Mouse (Mus musculus) bone marrow, adult 2 months (tissue): ENCODE measurements at regions not wholly inside any gene's neighbourhood (a gene's known extent, or its start where the extent isn't known, plus 50 kb on each side); places are given as distances from the start of the nearest gene placed in this dataset.
"Not testable (repeated sequence)": the region's sequence is repeated elsewhere in the genome, so short reads cannot be mapped to it uniquely, and the experiment has no call there.

Experiments used
- H3K27ac ChIP-seq: fragments of 200-500 bp; 2 replicates; pipeline ENCODE4 v1.5.1; 2012; ENCODE audit warnings: low read depth, mild to moderate bottlenecking, control low read depth, inconsistent platforms, low read length; ENCODE audit not compliant: control insufficient read depth, poor library complexity, insufficient read depth
- H3K4me1 ChIP-seq: fragments of 200-500 bp; 2 replicates; pipeline ENCODE4 v1.6.1; 2011; ENCODE audit warnings: low read length; ENCODE audit not compliant: control insufficient read depth, insufficient read depth
- H3K4me3 ChIP-seq: fragments of 200-500 bp; replicated peaks from 2 replicates; pipeline ENCODE3; 2011; ENCODE audit warnings: mild to moderate bottlenecking, low read depth, low read length, control low read depth; ENCODE audit not compliant: control insufficient read depth
- CTCF ChIP-seq: fragments of 200-500 bp; IDR thresholded peaks from 2 replicates; pipeline ENCODE4 v1.5.1; 2011; ENCODE audit warnings: low read length, control low read depth; ENCODE audit not compliant: control insufficient read depth, insufficient read depth
- POLR2A ChIP-seq: fragments of 200-500 bp; IDR thresholded peaks from 2 replicates; pipeline ENCODE4 v1.6.1; 2011; ENCODE audit warnings: low read depth, mild to moderate bottlenecking, control low read depth, low read length, borderline replicate concordance; ENCODE audit not compliant: control insufficient read depth
- WGBS: fragments of 180-500 bp; shearing (Covaris S2); methylation state at CpG from one replicate; pipeline ENCODE4 v1.1.7; 2018; 5-methylcytosine and 5-hydroxymethylcytosine counted together

GRCm38 (mm10) chr12:45287759-45288158 is 213.2 kb upstream of the Stxbp6 start:
- H3K4me3 ChIP-seq, result no peak overlapping the region
- H3K4me1 ChIP-seq, result no peaks in the 10 kb centered on the region
- no peak overlapping the region for H3K27ac ChIP-seq
- WGBS, result 38% methylated on average over 2 of the region's 2 CpGs
- TF ChIP-seq CTCF, result no peak
- no peak for TF ChIP-seq POLR2A

GRCm38 (mm10) chr12:45256309-45256708 is 181.8 kb upstream of the Stxbp6 start:
- no peak overlapping the region for H3K27ac ChIP-seq
- H3K4me3 ChIP-seq, result no peak overlapping the region
- TF ChIP-seq POLR2A (no peak), CTCF (no peak)
- WGBS, result 75% methylated on average over 5 of the region's 5 CpGs
- no peaks in the 10 kb centered on the region for H3K4me1 ChIP-seq

- TF ChIP-seq POLR2A (no peak), CTCF (no peak)
- Histone ChIP-seq H3K4me1 (no peaks in the 10 kb centered on the region), H3K27ac (no peak overlapping the region), H3K4me3 (no peak overlapping the region)
- 76% methylated on average over 1 of the region's 1 CpGs for WGBS
Observed at GRCm38 (mm10) chr12:45211131-45211530, 136.6 kb upstream of the Stxbp6 start.

GRCm38 (mm10) chr12:45195304-45195920 is 120.9 kb upstream of the Stxbp6 start:
- H3K4me1 ChIP-seq, result no peaks in the 10 kb centered on the region
- no peak overlapping the region for H3K4me3 ChIP-seq
- 73% methylated on average over 19 of the region's 19 CpGs for WGBS
- TF ChIP-seq CTCF (no peak), POLR2A (no peak)
- no peak overlapping the region for H3K27ac ChIP-seq

GRCm38 (mm10) chr12:45187149-45187548 is 112.6 kb upstream of the Stxbp6 start:
- H3K4me1 ChIP-seq, result no peaks in the 10 kb centered on the region
- no peak overlapping the region for H3K27ac ChIP-seq
- no peak overlapping the region for H3K4me3 ChIP-seq
- 11% methylated on average over 6 of the region's 6 CpGs for WGBS
- 0 out of 2 replicates have a peak, but pooled peaks have one; percentile 16 for TF ChIP-seq CTCF
- TF ChIP-seq POLR2A, result no peak

- H3K4me1 ChIP-seq, result no peaks in the 10 kb centered on the region
- 37% methylated on average over 3 of the region's 3 CpGs for WGBS
- TF ChIP-seq CTCF (no peak), POLR2A (no peak)
- H3K4me3 ChIP-seq, result no peak overlapping the region
- H3K27ac ChIP-seq, result no peak overlapping the region
Observed at GRCm38 (mm10) chr12:45184510-45184909, 110.0 kb upstream of the Stxbp6 start.

- no peaks in the 10 kb centered on the region; the same call in 1 of the 2 replicates for H3K4me1 ChIP-seq
- no peak overlapping the region for H3K4me3 ChIP-seq
- 68% methylated on average over 3 of the region's 3 CpGs for WGBS
- TF ChIP-seq CTCF (no peak), POLR2A (no peak)
- H3K27ac ChIP-seq, result no peak overlapping the region
Observed at GRCm38 (mm10) chr12:45177454-45177853, 102.9 kb upstream of the Stxbp6 start.

- 3% methylated on average over 2 of the region's 2 CpGs for WGBS
- H3K4me3 ChIP-seq, H3K27ac ChIP-seq, H3K4me1 ChIP-seq: not testable (repeated sequence)
Observed at GRCm38 (mm10) chr12:45175259-45175658, 100.8 kb upstream of the Stxbp6 start.
